Mouse (Mus musculus): ENCODE results near the gene Bmper.

- no peak for TF ChIP-seq CTCF (IDR thresholded peaks at IDR 0.05; ENCODE audit: low read depth, low read length)
- no peak for TF ChIP-seq GATA1 (IDR thresholded peaks at IDR 0.05; ENCODE audit: borderline replicate concordance, low read length)
Observed at GRCm38 (mm10) chr9:23358108-23358507, 135.2 kb downstream of the Bmper start.
